Mouse (Mus musculus) stomach, postnatal 0 days (tissue): ENCODE results near the gene Tmem274.

Source experiments
- CTCF ChIP-seq: IDR thresholded peaks from 2 replicates; pipeline ENCODE4 v1.5.1; 2016; ENCODE audit warnings: antibody characterized with exemption, low read depth, mild to moderate bottlenecking, moderate library complexity
- EP300 ChIP-seq: optimal IDR thresholded peaks from 2 replicates; pipeline ENCODE3; 2016; ENCODE audit warnings: antibody characterized with exemption

- TF ChIP-seq CTCF (no peak), EP300 (no peak)
Observed at GRCm38 (mm10) chr4:149429592-149429991, 47.6 kb upstream of the Tmem274 start.
